Mouse (Mus musculus): ENCODE results near the gene Nsl1.

GRCm38 (mm10) chr1:191019803-191020202, 43.0 kb upstream of the Nsl1 start:
- TF ChIP-seq CTCF (IDR thresholded peaks at IDR 0.05), result no peak
- no peak for TF ChIP-seq EP300 (IDR thresholded peaks at IDR 0.05)

Measured in lung, postnatal 0 days (tissue).